ENCODE assay signal across 16 mouse cellular contexts in genomic region chr2:59600980-59601379, GRCm38 (mm10). TPM values are rescaled to one million over a fixed set of nuclear protein-coding genes. Genes with fewer than 3 reads are reported as not detected.
DNase-seq lines count a peak whose midpoint lies in the region; ATAC-seq and TF ChIP-seq lines count a peak whose summit lies in the region.
"Had no signal": no experiment of that assay in that cellular context is flagged by ENCODE, and none has a peak within 500 bp of the region (broad histone marks: within the 10 kb centered on the region; RNA-seq: fewer than 3 reads in every experiment).

No protein-coding gene starts in this region.

- no peaks in the 10 kb centered on the region for H3K36me3 ChIP-seq in forebrain, embryonic 15.5 days
- H3K36me3 ChIP-seq in forebrain, embryonic 11.5 days (ENCODE audit: control insufficient read depth, insufficient read depth, low read length): no peaks in the 10 kb centered on the region
- no peaks in the 10 kb centered on the region for H3K36me3 ChIP-seq in limb, embryonic 14.5 days (ENCODE audit: control insufficient read depth, insufficient read depth, low read length)
- H3K36me3 ChIP-seq: heart, embryonic 15.5 days; stomach, embryonic 15.5 days had no signal

- H3K4me2 ChIP-seq in forebrain, embryonic 15.5 days (replicated peaks): no peak overlapping the region
- no peak overlapping the region for H3K4me2 ChIP-seq in forebrain, embryonic 11.5 days (ENCODE audit: low read depth, low read length, severe bottlenecking)
- peak overlapping the region; percentile 44; the same call in 1 of the 2 replicates for H3K4me2 ChIP-seq in limb, embryonic 14.5 days (replicated peaks; ENCODE audit: low read depth, low read length, severe bottlenecking)
- H3K4me2 ChIP-seq: heart, embryonic 15.5 days; stomach, embryonic 15.5 days had no signal

- no peak for TF ChIP-seq POLR2A in limb, embryonic 14.5 days (IDR thresholded peaks at IDR 0.05; ENCODE audit: borderline replicate concordance, extremely low read depth, insufficient read depth, insufficient read length)

- no peak for DNase-seq in forebrain, embryonic 11.5 days (ENCODE audit: low spot score)
- peak; percentile 16 for DNase-seq in lung, postnatal 36 days
- DNase-seq in lung, adult 18-20 months: no peak
- DNase-seq in cerebellum, postnatal 36 days: peak; percentile 73 to 75
- DNase-seq in limb, embryonic 14.5 days (ENCODE audit: low spot score): no peak
- no peak for DNase-seq in frontal cortex, postnatal 14 days (ENCODE audit: low spot score in 2 of 2)
- DNase-seq in thymus, postnatal 4 days: no peak
- DNase-seq: adrenal gland, postnatal 25 days; B cell, adult 2 months; gastrocnemius, postnatal 14 days; kidney, postnatal 10 days; lung, adult 2 months had no signal

- peak; percentile 78 for ATAC-seq in forebrain, embryonic 15.5 days (replicated peaks)
- ATAC-seq in forebrain, embryonic 11.5 days (replicated peaks; ENCODE audit: low FRiP score): no peak
- no peak for ATAC-seq in limb, embryonic 14.5 days (ENCODE audit: low FRiP score, low read depth)

- H3K9ac ChIP-seq in forebrain, embryonic 15.5 days (replicated peaks): no peak overlapping the region
- no peak overlapping the region for H3K9ac ChIP-seq in forebrain, embryonic 11.5 days (ENCODE audit: low read length)
- H3K9ac ChIP-seq in limb, embryonic 14.5 days (ENCODE audit: low read depth, low read length, severe bottlenecking): no peak overlapping the region
- H3K9ac ChIP-seq: heart, embryonic 15.5 days; stomach, embryonic 15.5 days had no signal

- H3K4me1 ChIP-seq in forebrain, embryonic 15.5 days: peaks cover 22% of the 10 kb centered on the region
- H3K4me1 ChIP-seq in forebrain, embryonic 11.5 days (replicated peaks; ENCODE audit: control insufficient read depth, insufficient read depth, low read length): peaks cover 4% of the 10 kb centered on the region
- peaks cover 26% of the 10 kb centered on the region for H3K4me1 ChIP-seq in limb, embryonic 14.5 days (ENCODE audit: control insufficient read depth, insufficient read depth, low read length)

- H3K9me3 ChIP-seq in forebrain, embryonic 15.5 days: no peaks in the 10 kb centered on the region
- no peaks in the 10 kb centered on the region for H3K9me3 ChIP-seq in forebrain, embryonic 11.5 days (ENCODE audit: control insufficient read depth, low read length)
- H3K9me3 ChIP-seq in limb, embryonic 14.5 days (ENCODE audit: control insufficient read depth, low read length): no peaks in the 10 kb centered on the region
- H3K9me3 ChIP-seq: heart, embryonic 15.5 days; stomach, embryonic 15.5 days had no signal

- WGBS in forebrain, embryonic 15.5 days: 60% methylated on average over 2 of the region's 2 CpGs
- 89% methylated on average over 2 of the region's 2 CpGs for WGBS in forebrain, embryonic 11.5 days
- 47% methylated on average over 2 of the region's 2 CpGs for WGBS in limb, embryonic 14.5 days

- no peak overlapping the region for H3K4me3 ChIP-seq in forebrain, embryonic 15.5 days
- H3K4me3 ChIP-seq in forebrain, embryonic 11.5 days (ENCODE audit: low read depth, low read length): no peak overlapping the region
- no peak overlapping the region for H3K4me3 ChIP-seq in limb, embryonic 14.5 days (replicated peaks; ENCODE audit: low read length)
- H3K4me3 ChIP-seq: heart, embryonic 15.5 days; left cerebral cortex, adult 2 months; stomach, embryonic 15.5 days had no signal

- H3K27me3 ChIP-seq in forebrain, embryonic 15.5 days: no peaks in the 10 kb centered on the region
- H3K27me3 ChIP-seq in forebrain, embryonic 11.5 days (ENCODE audit: control insufficient read depth, insufficient read depth, low read length): no peaks in the 10 kb centered on the region
- no peaks in the 10 kb centered on the region for H3K27me3 ChIP-seq in limb, embryonic 14.5 days (ENCODE audit: control insufficient read depth, insufficient read depth, low read length)
- H3K27me3 ChIP-seq: heart, embryonic 15.5 days; stomach, embryonic 15.5 days had no signal

- no peak overlapping the region for H3K27ac ChIP-seq in forebrain, embryonic 15.5 days (replicated peaks)
- H3K27ac ChIP-seq in forebrain, embryonic 11.5 days (ENCODE audit: low read depth, low read length): no peak overlapping the region
- no peak overlapping the region for H3K27ac ChIP-seq in limb, embryonic 14.5 days (replicated peaks; ENCODE audit: low read depth, low read length)
- H3K27ac ChIP-seq: left cerebral cortex, adult 2 months; stomach, embryonic 15.5 days had no signal

RNA-seq across cellular contexts. Expression of gene Tanc1, which starts 10.9 kb away (rescaled TPM):
- polyA plus RNA-seq in forebrain, embryonic 15.5 days (2015; fragmentation: Nextera tagmentation; extraction: Ambion mirVana): 9.1 and 10.7 TPM in 2 replicates
- 21.0 and 22.7 TPM in 2 replicates for polyA plus RNA-seq in forebrain, embryonic 11.5 days (2014; fragmentation: Nextera tagmentation; extraction: Ambion mirVana)
- polyA plus RNA-seq in limb, embryonic 14.5 days (2012; rRNA removed): 23.4 and 24.1 TPM in 2 replicates
- polyA plus RNA-seq in limb, embryonic 14.5 days (2014; fragmentation: Nextera tagmentation; extraction: Ambion mirVana): 35.3 and 38.0 TPM in 2 replicates

Comparison
In these comparisons a context has a peak if more than half of its experiments do, and no peak if none do; other contexts are left out.
1. DNase-seq: peak in lung, postnatal 36 days (single experiment) and cerebellum, postnatal 36 days (2 of 2); none in forebrain, embryonic 11.5 days (single experiment), lung, adult 18-20 months (0 of 2), limb, embryonic 14.5 days (single experiment), frontal cortex, postnatal 14 days (0 of 2) and thymus, postnatal 4 days (single experiment).